Mouse (Mus musculus): ENCODE measurements around the gene Uxs1.

DNA sequence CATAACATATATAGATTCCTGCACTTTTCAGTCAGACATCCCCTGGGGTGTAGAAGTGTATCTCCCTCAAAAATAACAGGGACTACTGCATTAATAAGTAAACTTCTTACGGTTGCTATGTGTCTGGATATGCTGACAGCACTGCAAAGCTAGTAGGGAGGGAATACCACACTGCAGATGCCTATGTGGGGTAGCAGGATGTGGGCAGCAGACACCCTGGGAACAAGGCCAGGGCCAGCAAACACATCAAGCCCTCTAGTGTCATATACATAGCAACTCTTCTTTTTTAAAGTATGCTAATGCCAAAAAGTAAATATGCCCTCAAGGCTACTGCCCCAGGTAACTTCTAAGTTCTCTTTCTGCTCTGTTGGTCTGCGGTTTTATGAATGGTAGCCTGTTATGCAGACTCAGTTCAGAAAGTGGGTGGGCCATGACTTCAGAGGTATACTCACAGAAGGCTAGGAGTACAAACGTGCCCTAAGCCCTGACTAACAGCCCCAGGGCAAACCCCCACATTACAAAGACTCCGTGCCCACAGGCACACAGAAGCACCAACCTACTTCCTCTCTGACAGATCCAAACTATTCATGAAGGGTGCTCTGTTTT is 59.1 kb downstream of the Uxs1 start:
- TF ChIP-seq CTCF (IDR thresholded peaks at IDR 0.05; ENCODE audit: borderline replicate concordance, insufficient read depth, low read depth, low read length) (no peak), POLR2A (IDR thresholded peaks at IDR 0.05; ENCODE audit: borderline replicate concordance, insufficient read depth, low read length) (no peak)
